Mouse (Mus musculus) mesoderm, embryonic 11.5 days (tissue): ENCODE data around the gene Sept9.

ENCODE experiments used
- DNase-seq: peaks from one replicate; pipeline ENCODE4 v3.0.0-alpha.2; 2012; ENCODE audit warnings: low read depth, low spot score

Sept9 gene

GRCm38 (mm10) chr11:117199282-117200175, at the start of gene Sept9:
Gene Sept9, plus strand, starts transcription at chr11:117199661.
- peak; percentile 27 for DNase-seq

- DNase-seq, result no peak
These were observed 48.9 kb upstream of the Sept9 start for GRCm38 (mm10) chr11:117150467-117150966.

GRCm38 (mm10) chr11:117151461-117151860, 48.0 kb upstream of the Sept9 start:
- DNase-seq, result no peak

- DNase-seq, result no peak
These were observed 46.9 kb upstream of the Sept9 start for GRCm38 (mm10) chr11:117152541-117152940.

- no peak for DNase-seq
These were observed 45.9 kb upstream of the Sept9 start for GRCm38 (mm10) chr11:117153553-117153952.

GRCm38 (mm10) chr11:117154088-117154815, 45.2 kb upstream of the Sept9 start:
- no peak for DNase-seq

- DNase-seq, result peak; percentile 85
These were observed 42.7 kb upstream of the Sept9 start for GRCm38 (mm10) chr11:117156725-117157124.

GRCm38 (mm10) chr11:117158343-117158742, 41.1 kb upstream of the Sept9 start:
- no peak for DNase-seq

- DNase-seq, result no peak
These were observed 40.1 kb upstream of the Sept9 start for GRCm38 (mm10) chr11:117159257-117159945.

- DNase-seq, result no peak
These were observed 39.5 kb upstream of the Sept9 start for GRCm38 (mm10) chr11:117159946-117160307.

- no peak for DNase-seq
These were observed 38.7 kb upstream of the Sept9 start for GRCm38 (mm10) chr11:117160791-117161190.

GRCm38 (mm10) chr11:117161574-117161973, 37.9 kb upstream of the Sept9 start:
- DNase-seq, result no peak

- DNase-seq, result no peak
These were observed 36.4 kb upstream of the Sept9 start for GRCm38 (mm10) chr11:117163098-117163497.

- DNase-seq, result no peak
These were observed 35.7 kb upstream of the Sept9 start for GRCm38 (mm10) chr11:117163771-117164170.

GRCm38 (mm10) chr11:117168278-117169087, 31.0 kb upstream of the Sept9 start:
- DNase-seq, result no peak

- no peak for DNase-seq
These were observed 30.3 kb upstream of the Sept9 start for GRCm38 (mm10) chr11:117169088-117169635.

- no peak for DNase-seq
These were observed 29.5 kb upstream of the Sept9 start for GRCm38 (mm10) chr11:117169801-117170565.

- DNase-seq, result no peak
These were observed 25.2 kb upstream of the Sept9 start for GRCm38 (mm10) chr11:117174098-117174892.

GRCm38 (mm10) chr11:117174924-117175323, 24.5 kb upstream of the Sept9 start:
- no peak for DNase-seq
